Mouse (Mus musculus) liver, embryonic 16.5 days (tissue): Measurements from ENCODE around the gene 9630041A04Rik. TPM values are rescaled to one million over a fixed set of nuclear protein-coding genes. Genes with fewer than 3 reads are reported as not detected.

ENCODE experiments used
- ATAC-seq: fragments of 200-750 bp; cut with Nextera tagmentation; 2 replicates; pipeline ENCODE4 v1.8.0; 2017; ENCODE audit warnings: low read depth, mild to moderate bottlenecking, moderate number of reproducible peaks, moderate library complexity
- H3K27ac ChIP-seq: fragments of 300-500 bp; sonication (generic); 2 replicates; pipeline ENCODE4 v1.5.1; 2014; ENCODE audit warnings: mild to moderate bottlenecking, low read length
- H3K27me3 ChIP-seq: fragments of 300-500 bp; sonication (generic); 2 replicates; pipeline ENCODE4 v1.6.1; 2014; ENCODE audit warnings: low read depth, low read length, mixed read lengths; ENCODE audit not compliant: control insufficient read depth, insufficient read depth
- H3K36me3 ChIP-seq: fragments of 300-500 bp; sonication (generic); 2 replicates; pipeline ENCODE4 v1.6.1; 2014; ENCODE audit warnings: mild to moderate bottlenecking; ENCODE audit not compliant: control insufficient read depth, insufficient read depth
- H3K4me1 ChIP-seq: fragments of 300-500 bp; sonication (generic); 2 replicates; pipeline ENCODE4 v1.6.1; 2014; ENCODE audit warnings: low read depth, low read length, mixed read lengths; ENCODE audit not compliant: control insufficient read depth
- H3K4me2 ChIP-seq: fragments of 300-500 bp; sonication (generic); 2 replicates; pipeline ENCODE4 v1.6.1; 2014; ENCODE audit warnings: low read depth, low read length, mixed read lengths
- H3K4me3 ChIP-seq: fragments of 300-500 bp; sonication (generic); 2 replicates; pipeline ENCODE4 v1.5.1; 2014; ENCODE audit warnings: low read depth, mild to moderate bottlenecking, low read length
- H3K9ac ChIP-seq: fragments of 300-500 bp; sonication (generic); 2 replicates; pipeline ENCODE4 v1.6.1; 2014; ENCODE audit warnings: low read depth, low read length
- H3K9me3 ChIP-seq: fragments of 300-500 bp; sonication (generic); replicated peaks from 2 replicates; pipeline ENCODE4 v1.6.1; 2016; ENCODE audit warnings: low read length; ENCODE audit not compliant: control insufficient read depth
- WGBS: fragments of 180-500 bp; shearing (Covaris S2); extraction: QIAGEN DNeasy Blood & Tissue Kit; methylation state at CpG from one replicate; pipeline ENCODE4 v1.1.7; 2014; ENCODE audit not compliant: insufficient replicate concordance; 5-methylcytosine and 5-hydroxymethylcytosine counted together
- polyA plus RNA-seq: library from polyadenylated mRNA; unstranded; fragments of >200 nt; fragmentation: Nextera tagmentation; extraction: Ambion mirVana; gene quantifications from 2 replicates; pipeline ENCODE4 v1.2.1, GENCODE M21; 2015

The 9630041A04Rik gene
- polyA plus RNA-seq, 1 experiment from 2014 or later = not detected

- Histone ChIP-seq H3K36me3 (no peaks in the 10 kb centered on the region), H3K4me2 (no peak overlapping the region), H3K27ac (no peak overlapping the region), H3K4me3 (no peak overlapping the region), H3K27me3 (no peaks in the 10 kb centered on the region), H3K4me1 (no peaks in the 10 kb centered on the region), H3K9ac (no peak overlapping the region), H3K9me3 (no peaks in the 10 kb centered on the region)
- no peak for ATAC-seq
- WGBS = 60% methylated on average over 4 of the region's 4 CpGs
These were observed 47.9 kb downstream of the 9630041A04Rik start for GRCm38 (mm10) chr9:101909491-101909890.

GRCm38 (mm10) chr9:101911176-101911866 lies 49.7 kb downstream of the 9630041A04Rik start:
- WGBS = 54% methylated on average over 9 of the region's 9 CpGs
- no peak for ATAC-seq
- H3K27ac ChIP-seq = no peak overlapping the region
- H3K36me3 ChIP-seq = no peaks in the 10 kb centered on the region
- H3K4me1 ChIP-seq = no peaks in the 10 kb centered on the region
- H3K9me3 ChIP-seq = no peaks in the 10 kb centered on the region
- no peak overlapping the region for H3K4me3 ChIP-seq
- H3K9ac ChIP-seq = no peak overlapping the region
- H3K27me3 ChIP-seq = no peaks in the 10 kb centered on the region
- H3K4me2 ChIP-seq = no peak overlapping the region

DNA sequence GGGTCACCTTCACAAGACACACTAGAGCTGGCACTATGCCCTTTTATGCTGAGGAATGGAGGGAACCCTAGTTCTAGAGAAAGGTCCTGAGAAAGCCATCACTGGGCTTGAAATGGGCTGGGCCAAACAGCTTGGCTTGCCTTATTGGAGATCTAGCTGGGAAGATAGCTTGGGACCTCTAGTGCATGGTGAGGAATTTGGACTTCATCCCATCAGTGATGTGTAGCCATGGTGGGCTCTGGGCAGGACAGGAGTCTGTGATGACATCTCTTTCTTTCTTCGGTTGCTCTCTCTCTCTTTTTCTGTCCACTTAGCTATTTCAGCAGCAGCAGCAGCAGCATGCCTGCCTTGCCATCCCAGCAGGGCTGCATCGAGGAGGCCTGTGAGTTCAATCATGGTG lies 53.4 kb downstream of the 9630041A04Rik start:
- no peak for ATAC-seq
- no peaks in the 10 kb centered on the region for H3K36me3 ChIP-seq
- H3K27ac ChIP-seq = no peak overlapping the region
- H3K9ac ChIP-seq = no peak overlapping the region
- H3K4me3 ChIP-seq = no peak overlapping the region
- no peaks in the 10 kb centered on the region for H3K9me3 ChIP-seq
- H3K27me3 ChIP-seq = no peaks in the 10 kb centered on the region
- 67% methylated on average over 2 of the region's 2 CpGs for WGBS
- no peak overlapping the region for H3K4me2 ChIP-seq
- no peaks in the 10 kb centered on the region for H3K4me1 ChIP-seq

- no peaks in the 10 kb centered on the region for H3K9me3 ChIP-seq
- no peaks in the 10 kb centered on the region for H3K36me3 ChIP-seq
- H3K4me3 ChIP-seq = no peak overlapping the region
- H3K9ac ChIP-seq = no peak overlapping the region
- no peaks in the 10 kb centered on the region for H3K4me1 ChIP-seq
- H3K27ac ChIP-seq = no peak overlapping the region
- no peak for ATAC-seq
- 49% methylated on average over 4 of the region's 4 CpGs for WGBS
- H3K4me2 ChIP-seq = no peak overlapping the region
- no peaks in the 10 kb centered on the region for H3K27me3 ChIP-seq
These were observed 57.1 kb downstream of the 9630041A04Rik start for GRCm38 (mm10) chr9:101918771-101919170.

DNA sequence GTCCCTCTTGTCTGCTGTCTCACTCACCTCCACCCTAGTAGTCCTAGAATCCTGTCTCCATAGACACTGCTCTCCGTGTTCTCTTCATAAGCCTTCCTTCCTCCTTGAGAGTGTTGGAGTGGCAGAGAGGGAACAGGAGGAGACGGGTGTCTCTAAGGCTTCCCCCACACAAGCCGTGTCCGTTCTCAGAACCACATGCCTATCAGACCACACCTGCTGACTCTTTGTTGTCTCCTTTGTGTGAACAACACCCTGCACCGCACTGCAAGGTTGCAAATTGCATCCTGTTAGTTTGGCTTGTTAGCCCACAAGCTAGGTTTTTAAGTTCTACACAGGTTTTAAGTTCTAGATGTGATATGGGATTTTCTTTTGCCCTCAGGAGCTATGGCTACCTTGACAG lies 57.7 kb downstream of the 9630041A04Rik start:
- WGBS = 60% methylated on average over 5 of the region's 5 CpGs
- Histone ChIP-seq H3K27ac (no peak overlapping the region), H3K36me3 (no peaks in the 10 kb centered on the region), H3K4me2 (no peak overlapping the region), H3K4me1 (no peaks in the 10 kb centered on the region), H3K4me3 (no peak overlapping the region), H3K9me3 (no peaks in the 10 kb centered on the region), H3K27me3 (no peaks in the 10 kb centered on the region), H3K9ac (no peak overlapping the region)
- no peak for ATAC-seq

DNA sequence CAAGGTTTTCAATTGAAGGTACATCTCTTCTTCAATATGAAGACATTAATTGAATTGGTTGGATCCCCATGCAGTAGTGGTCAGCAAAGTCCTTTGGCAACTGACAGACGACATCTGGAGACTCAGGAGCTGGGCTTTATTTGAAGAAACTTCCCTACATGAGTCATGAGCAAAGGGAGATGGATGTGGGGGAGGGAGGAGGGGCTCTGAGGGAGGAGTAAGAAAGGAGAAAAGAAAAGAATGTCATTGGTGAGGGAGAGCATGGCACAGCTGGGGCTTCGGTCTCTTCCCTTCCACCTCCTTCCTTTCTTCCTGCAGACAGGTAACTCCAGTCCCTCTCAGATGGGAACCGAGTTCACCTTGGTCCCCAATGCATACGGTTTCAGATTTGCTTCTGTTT lies 61.2 kb downstream of the 9630041A04Rik start:
- Histone ChIP-seq H3K27ac (no peak overlapping the region), H3K9ac (no peak overlapping the region), H3K4me2 (no peak overlapping the region), H3K4me3 (no peak overlapping the region), H3K9me3 (no peaks in the 10 kb centered on the region), H3K4me1 (no peaks in the 10 kb centered on the region), H3K27me3 (no peaks in the 10 kb centered on the region), H3K36me3 (no peaks in the 10 kb centered on the region)
- no peak for ATAC-seq
- 51% methylated on average over 4 of the region's 4 CpGs for WGBS

- Histone ChIP-seq H3K4me2 (no peak overlapping the region), H3K9ac (no peak overlapping the region), H3K4me1 (no peaks in the 10 kb centered on the region), H3K27me3 (no peaks in the 10 kb centered on the region), H3K36me3 (no peaks in the 10 kb centered on the region), H3K9me3 (no peaks in the 10 kb centered on the region), H3K4me3 (no peak overlapping the region), H3K27ac (no peak overlapping the region)
- WGBS = 58% methylated on average over 4 of the region's 4 CpGs
- ATAC-seq = no peak
These were observed 63.2 kb downstream of the 9630041A04Rik start for GRCm38 (mm10) chr9:101924829-101925228.

DNA sequence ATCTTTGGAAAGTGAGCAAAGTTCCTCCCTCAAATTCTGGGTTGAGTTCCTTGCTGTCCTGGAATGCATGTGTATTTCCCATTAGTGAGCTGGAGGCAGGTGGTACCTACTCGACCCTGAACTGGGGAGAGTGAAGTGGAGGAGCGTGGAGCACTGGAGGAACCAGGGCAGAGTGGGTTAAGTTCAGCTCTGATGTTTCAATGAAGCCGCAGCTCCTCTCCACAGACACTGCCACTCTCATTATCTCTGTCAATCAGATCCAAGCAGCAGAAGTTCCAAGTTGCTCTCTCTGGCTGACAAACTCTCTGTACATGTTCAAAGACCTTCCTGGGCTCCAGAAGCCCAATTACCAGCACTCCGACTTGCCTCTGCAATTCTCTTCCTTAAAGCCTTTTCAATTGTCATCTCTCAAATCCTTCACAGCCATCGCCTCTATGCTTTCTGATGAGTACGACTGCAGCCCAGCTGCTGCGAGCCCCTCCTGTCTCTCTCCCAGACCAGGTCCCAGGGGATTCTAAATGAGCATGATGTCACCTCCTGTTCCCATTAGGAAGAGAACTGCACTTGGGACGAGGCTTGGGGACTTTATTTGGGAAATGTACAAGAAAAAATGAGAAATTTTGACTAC lies 72.4 kb downstream of the 9630041A04Rik start:
- Histone ChIP-seq H3K4me1 (no peaks in the 10 kb centered on the region; the same call in none of the 2 replicates), H3K27ac (no peak overlapping the region), H3K4me2 (no peak overlapping the region), H3K36me3 (no peaks in the 10 kb centered on the region), H3K9ac (no peak overlapping the region), H3K4me3 (no peak overlapping the region), H3K27me3 (no peaks in the 10 kb centered on the region), H3K9me3 (no peaks in the 10 kb centered on the region)
- WGBS = 48% methylated on average over 8 of the region's 8 CpGs
- ATAC-seq = no peak

DNA sequence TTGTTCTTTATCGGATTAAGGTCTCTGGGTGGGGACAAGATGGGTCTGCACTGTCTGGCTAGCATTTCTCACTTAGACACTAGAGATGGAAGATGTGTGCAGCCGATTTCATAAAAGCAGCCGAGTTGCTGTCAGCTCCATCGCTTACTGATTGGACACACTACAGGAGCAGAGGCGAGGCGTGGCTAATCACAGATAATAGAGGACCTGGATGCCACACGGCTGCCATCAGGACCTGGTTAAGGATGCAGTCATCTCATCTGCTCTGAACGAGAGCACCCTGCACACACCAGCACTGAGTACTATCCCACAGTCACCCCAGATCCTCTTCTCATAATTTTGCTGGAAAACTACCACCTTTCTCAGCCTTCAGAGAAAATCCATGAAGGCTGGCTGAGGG lies 73.2 kb downstream of the 9630041A04Rik start:
- no peak for ATAC-seq
- Histone ChIP-seq H3K4me2 (no peak overlapping the region), H3K27me3 (no peaks in the 10 kb centered on the region), H3K27ac (no peak overlapping the region), H3K36me3 (no peaks in the 10 kb centered on the region), H3K9me3 (no peaks in the 10 kb centered on the region), H3K9ac (no peak overlapping the region), H3K4me3 (no peak overlapping the region), H3K4me1 (peaks cover 1% of the 10 kb centered on the region)
- WGBS = 64% methylated on average over 8 of the region's 8 CpGs
